Mouse (Mus musculus) liver, postnatal 0 days (tissue): ENCODE results near the gene Thbs2. TPM values are rescaled to one million over a fixed set of nuclear protein-coding genes. Genes with fewer than 3 reads are reported as not detected.

Source experiments
- ATAC-seq: fragments of 200-750 bp; cut with Nextera tagmentation; 2 replicates; pipeline ENCODE4 v1.8.0; 2017; ENCODE audit warnings: mild to moderate bottlenecking, moderate library complexity
- DNase-seq: peaks from one replicate; pipeline ENCODE4 v3.0.0-alpha.2; 2016
- H3K27ac ChIP-seq: fragments of 300-500 bp; sonication (generic); 2 replicates; pipeline ENCODE4 v1.5.1; 2014; ENCODE audit warnings: antibody characterized with exemption, moderate library complexity, mild to moderate bottlenecking, low read depth
- H3K27me3 ChIP-seq: fragments of 300-500 bp; sonication (generic); 2 replicates; pipeline ENCODE4 v1.6.1; 2014; ENCODE audit warnings: low read length, control low read depth, mixed read lengths; ENCODE audit not compliant: insufficient read depth
- H3K36me3 ChIP-seq: fragments of 300-500 bp; sonication (generic); replicated peaks from 2 replicates; pipeline ENCODE4 v1.6.1; 2014; ENCODE audit warnings: mild to moderate bottlenecking, control low read depth, low read length, moderate library complexity, mixed read lengths; ENCODE audit not compliant: insufficient read depth
- H3K4me1 ChIP-seq: fragments of 300-500 bp; sonication (generic); 2 replicates; pipeline ENCODE4 v1.6.1; 2014; ENCODE audit warnings: antibody characterized with exemption, mild to moderate bottlenecking, control low read depth; ENCODE audit not compliant: insufficient read depth
- H3K4me2 ChIP-seq: fragments of 300-500 bp; sonication (generic); 2 replicates; pipeline ENCODE4 v1.6.1; 2014; ENCODE audit warnings: low read depth, mild to moderate bottlenecking, low read length, moderate library complexity, mixed read lengths
- H3K4me3 ChIP-seq: fragments of 300-500 bp; sonication (generic); 2 replicates; pipeline ENCODE4 v1.5.1; 2014; ENCODE audit warnings: low read depth, low read length
- H3K9ac ChIP-seq: fragments of 300-500 bp; sonication (generic); replicated peaks from 2 replicates; pipeline ENCODE4 v1.6.1; 2014; ENCODE audit warnings: mild to moderate bottlenecking, moderate library complexity
- H3K9me3 ChIP-seq: fragments of 300-500 bp; sonication (generic); 2 replicates; pipeline ENCODE4 v1.6.1; 2016; ENCODE audit warnings: mild to moderate bottlenecking, control low read depth, low read length, mixed read lengths
- CTCF ChIP-seq: sonication (generic); IDR thresholded peaks from 2 replicates; pipeline ENCODE4 v1.5.1; 2016; ENCODE audit warnings: antibody characterized with exemption, low read depth
- EP300 ChIP-seq: IDR thresholded peaks from 2 replicates; pipeline ENCODE4 v1.6.1; 2016; ENCODE audit warnings: antibody characterized with exemption, low read depth, mild to moderate bottlenecking
- WGBS: fragments of 180-500 bp; shearing (Covaris S2); extraction: QIAGEN DNeasy Blood & Tissue Kit; methylation state at CpG from one replicate; pipeline ENCODE4 v1.1.7; 2014; ENCODE audit not compliant: insufficient replicate concordance; 5-methylcytosine and 5-hydroxymethylcytosine counted together
- polyA plus RNA-seq: library from polyadenylated mRNA; unstranded; fragments of >200 nt; fragmentation: Nextera tagmentation; extraction: Ambion mirVana; gene quantifications from 2 replicates; pipeline ENCODE4 v1.2.1, GENCODE M21; 2015

The Thbs2 gene
- 1.9 and 2.4 TPM in 2 replicates for polyA plus RNA-seq

DNA sequence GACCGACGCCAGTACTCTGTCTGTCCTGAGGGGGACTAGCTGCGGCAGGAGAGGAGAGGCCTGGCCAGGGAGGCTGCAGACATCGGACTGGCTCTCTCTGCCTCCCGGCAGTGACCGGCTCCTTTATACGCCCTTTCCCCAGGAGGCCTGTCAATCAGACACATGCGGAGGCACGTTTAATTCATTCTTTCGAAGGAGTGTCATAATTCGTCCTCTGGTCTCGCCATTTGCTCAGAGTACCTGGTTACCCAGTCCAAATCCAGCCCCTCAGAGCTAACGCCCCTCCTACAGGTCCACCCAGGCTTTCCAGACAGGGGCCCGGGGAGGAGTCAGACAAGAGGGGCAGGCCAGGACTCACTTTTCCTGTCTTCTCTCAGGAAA, at the start of gene Thbs2:
Gene Thbs2 (minus strand): TSS at position 242 of the 381 bp plus-strand sequence.
- Histone ChIP-seq H3K9ac (peak within 1 kb of the TSS; percentile 7; the same call in 1 of the 2 replicates), H3K4me2 (peak within 1 kb of the TSS; percentile 38; the same call in 1 of the 2 replicates), H3K4me3 (peak within 1 kb of the TSS; percentile 29), H3K4me1 (no peaks in the 10 kb centered on the region), H3K36me3 (no peaks in the 10 kb centered on the region), H3K27ac (no peak within 1 kb of the TSS), H3K27me3 (no peaks in the 10 kb centered on the region), H3K9me3 (no peaks in the 10 kb centered on the region)
- TF ChIP-seq EP300: no peak
- TF ChIP-seq CTCF: no peak
- WGBS: 7% methylated on average over 14 of the region's 14 CpGs
- DNase-seq: no peak
- ATAC-seq: no peak

DNA sequence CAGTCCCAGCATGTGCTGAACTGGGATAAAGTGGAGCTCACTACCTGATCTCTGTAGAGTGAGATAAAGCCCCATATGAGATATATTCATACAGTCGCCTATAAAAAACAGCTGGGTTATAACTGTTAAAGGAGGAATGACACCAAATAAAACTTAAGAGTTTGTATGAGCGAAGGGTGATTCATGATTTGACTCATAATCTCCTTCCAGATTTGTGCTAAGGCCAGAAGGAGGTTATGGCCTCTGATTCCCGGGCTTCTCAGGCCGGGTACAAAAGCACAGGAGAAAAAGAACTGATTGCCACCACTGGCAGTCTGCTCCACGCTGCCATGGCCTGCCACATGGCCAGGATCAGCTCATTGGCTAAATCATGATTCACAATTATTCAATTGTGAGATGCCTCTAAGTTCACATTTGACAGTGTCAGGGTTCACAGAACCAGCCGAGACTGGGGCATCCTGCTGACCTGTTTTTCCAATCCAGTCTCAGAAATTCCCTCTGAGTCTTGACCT, 41.5 kb upstream of the Thbs2 start:
- H3K4me3 ChIP-seq: no peak overlapping the region
- no peaks in the 10 kb centered on the region for H3K36me3 ChIP-seq
- 66% methylated on average over 6 of the region's 6 CpGs for WGBS
- no peak for DNase-seq
- H3K4me1 ChIP-seq: no peaks in the 10 kb centered on the region
- no peak for TF ChIP-seq CTCF
- no peak for TF ChIP-seq EP300
- no peaks in the 10 kb centered on the region for H3K27me3 ChIP-seq
- no peak overlapping the region for H3K27ac ChIP-seq
- no peaks in the 10 kb centered on the region for H3K9me3 ChIP-seq
- no peak overlapping the region for H3K4me2 ChIP-seq
- ATAC-seq: no peak
- H3K9ac ChIP-seq: no peak overlapping the region

DNA sequence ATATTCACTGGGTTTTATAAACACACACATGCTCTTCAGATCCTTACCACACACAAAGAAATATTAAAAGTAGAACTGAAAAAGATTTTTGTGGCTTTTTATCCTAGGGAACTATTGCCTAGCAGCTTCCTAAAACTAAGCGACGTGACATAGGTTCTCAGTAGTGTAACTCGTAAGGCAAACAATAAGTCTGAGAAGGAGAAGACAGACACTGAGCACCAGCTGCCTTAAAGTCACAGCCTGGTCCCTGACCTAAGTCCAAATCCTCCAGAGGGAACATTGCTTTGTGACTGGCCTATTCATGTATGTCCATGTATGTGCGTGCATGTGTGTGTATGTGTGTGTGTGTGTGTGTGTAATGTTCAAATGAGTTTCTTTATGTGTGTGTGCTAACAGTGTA, 40.3 kb upstream of the Thbs2 start:
- TF ChIP-seq EP300 (no peak), CTCF (no peak)
- WGBS: 66% methylated on average over 4 of the region's 4 CpGs
- no peak overlapping the region for H3K27ac ChIP-seq
- no peaks in the 10 kb centered on the region for H3K36me3 ChIP-seq
- H3K4me2 ChIP-seq: no peak overlapping the region
- no peaks in the 10 kb centered on the region for H3K4me1 ChIP-seq
- DNase-seq (no peak), ATAC-seq (no peak)
- H3K9me3 ChIP-seq: no peaks in the 10 kb centered on the region
- no peak overlapping the region for H3K9ac ChIP-seq
- H3K4me3 ChIP-seq: no peak overlapping the region
- H3K27me3 ChIP-seq: no peaks in the 10 kb centered on the region

DNA sequence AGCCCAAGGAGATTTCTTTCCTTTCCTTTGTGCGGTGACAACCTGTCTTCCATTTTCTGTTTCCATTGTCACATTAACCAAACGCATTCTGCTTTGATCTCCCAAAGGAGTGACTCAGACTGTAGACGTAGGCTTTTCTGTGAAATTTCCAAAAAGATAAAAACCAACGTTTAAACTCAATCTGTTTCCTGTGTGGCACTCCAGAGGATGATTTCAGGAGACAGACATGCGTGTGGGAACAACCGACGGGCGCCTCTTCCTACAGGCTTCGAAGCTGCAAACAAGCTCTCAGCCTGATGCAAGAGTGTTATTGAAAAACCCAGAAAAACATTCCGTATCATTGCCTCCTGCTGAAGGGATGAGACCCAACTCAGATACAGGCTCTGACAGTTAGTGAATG, 39.9 kb upstream of the Thbs2 start:
- Histone ChIP-seq H3K36me3 (no peaks in the 10 kb centered on the region), H3K9me3 (no peaks in the 10 kb centered on the region), H3K27ac (no peak overlapping the region), H3K4me2 (no peak overlapping the region), H3K4me1 (no peaks in the 10 kb centered on the region), H3K4me3 (no peak overlapping the region), H3K27me3 (no peaks in the 10 kb centered on the region), H3K9ac (no peak overlapping the region)
- 52% methylated on average over 10 of the region's 10 CpGs for WGBS
- ATAC-seq: no peak
- no peak for DNase-seq
- TF ChIP-seq CTCF (no peak), EP300 (no peak)

DNA sequence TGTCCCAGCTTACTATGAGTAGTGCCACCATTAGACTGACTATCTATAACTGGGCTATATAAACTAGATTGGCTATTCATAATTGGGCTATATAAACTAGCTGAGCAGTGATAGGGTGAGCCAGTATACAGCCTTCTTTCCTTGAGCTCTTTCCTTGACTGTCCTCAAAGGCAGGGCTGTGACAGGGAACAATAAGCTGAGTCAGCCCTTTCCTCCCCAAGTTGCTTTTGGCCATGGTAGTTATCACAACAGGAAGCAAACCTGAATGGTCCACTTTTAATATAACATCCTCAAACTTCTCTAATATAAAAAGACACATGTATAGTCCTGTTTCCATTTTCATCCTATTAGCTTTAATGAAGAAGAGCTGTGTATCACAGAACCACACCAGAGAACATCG, 39.0 kb upstream of the Thbs2 start:
- H3K4me1 ChIP-seq: no peaks in the 10 kb centered on the region
- no peak overlapping the region for H3K4me2 ChIP-seq
- WGBS: 88% methylated on average over 1 of the region's 1 CpGs
- no peaks in the 10 kb centered on the region for H3K36me3 ChIP-seq
- no peak for DNase-seq
- no peaks in the 10 kb centered on the region for H3K27me3 ChIP-seq
- no peak overlapping the region for H3K4me3 ChIP-seq
- TF ChIP-seq CTCF (no peak), EP300 (no peak)
- H3K9ac ChIP-seq: no peak overlapping the region
- no peaks in the 10 kb centered on the region for H3K9me3 ChIP-seq
- no peak for ATAC-seq
- no peak overlapping the region for H3K27ac ChIP-seq

DNA sequence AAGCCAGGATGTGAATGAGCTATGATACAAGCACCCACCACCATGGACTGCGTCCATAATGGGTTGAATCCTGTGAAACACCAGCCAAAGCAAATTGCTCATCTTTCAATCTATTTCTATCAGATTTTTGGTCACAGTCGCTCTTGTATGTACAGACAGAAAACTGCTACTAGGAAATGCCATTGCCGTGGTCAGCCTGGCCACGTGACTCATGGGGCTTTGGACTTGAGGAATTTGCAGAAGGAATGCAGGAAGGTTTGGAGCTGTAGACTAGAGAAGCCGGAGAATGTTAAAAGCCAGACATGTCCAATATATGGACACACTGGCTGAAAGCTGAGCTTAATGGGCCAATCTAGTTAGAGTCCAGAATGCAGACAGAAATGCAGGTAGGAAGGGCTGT, 36.6 kb upstream of the Thbs2 start:
- Histone ChIP-seq H3K27me3 (no peaks in the 10 kb centered on the region), H3K9ac (no peak overlapping the region), H3K4me1 (no peaks in the 10 kb centered on the region), H3K4me2 (no peak overlapping the region), H3K36me3 (no peaks in the 10 kb centered on the region), H3K9me3 (no peaks in the 10 kb centered on the region), H3K27ac (no peak overlapping the region), H3K4me3 (no peak overlapping the region)
- DNase-seq (no peak), ATAC-seq (no peak)
- 64% methylated on average over 5 of the region's 5 CpGs for WGBS
- TF ChIP-seq EP300: no peak
- no peak for TF ChIP-seq CTCF

DNA sequence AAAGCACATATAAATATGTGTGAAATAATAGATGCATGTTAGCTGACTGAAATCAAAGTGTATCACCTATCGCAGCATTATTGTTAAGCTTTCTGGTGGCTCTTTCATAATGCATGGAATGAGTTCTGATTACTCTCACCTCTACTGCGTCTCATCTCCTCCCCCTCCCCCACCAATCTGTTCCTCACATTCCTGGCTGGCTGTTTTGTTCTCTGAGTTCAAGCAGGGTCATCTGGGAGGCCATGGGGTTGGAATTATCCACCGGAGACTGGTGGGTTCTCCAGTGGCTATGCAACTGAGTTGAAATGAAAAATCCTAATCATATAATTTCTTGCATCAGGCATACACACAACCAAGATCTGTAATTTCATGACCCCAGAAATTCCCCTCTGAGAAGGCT, 33.4 kb upstream of the Thbs2 start:
- DNase-seq (no peak), ATAC-seq (no peak)
- Histone ChIP-seq H3K36me3 (no peaks in the 10 kb centered on the region), H3K4me2 (no peak overlapping the region), H3K27ac (no peak overlapping the region), H3K9me3 (no peaks in the 10 kb centered on the region), H3K4me1 (no peaks in the 10 kb centered on the region), H3K9ac (no peak overlapping the region), H3K27me3 (no peaks in the 10 kb centered on the region), H3K4me3 (no peak overlapping the region)
- WGBS: 45% methylated on average over 3 of the region's 3 CpGs
- no peak for TF ChIP-seq EP300
